Mouse (Mus musculus) cerebellum, adult 2 months (tissue): ENCODE data around the gene Slc2a2. TPM values are rescaled to one million over a fixed set of nuclear protein-coding genes. Genes with fewer than 3 reads are reported as not detected.
"Not testable (repeated sequence)": the region's sequence is repeated elsewhere in the genome, so short reads cannot be mapped to it uniquely, and the experiment has no call there.

Experiments used
- DNase-seq, 2 experiments: peaks; one replicate each; pipeline ENCODE4 v3.0.0; 2021
- H3K27ac ChIP-seq: fragments of 200-500 bp; 2 replicates; pipeline ENCODE4 v1.5.1; 2012; ENCODE audit warnings: low read length, control low read depth, inconsistent platforms; ENCODE audit not compliant: insufficient read depth
- H3K27me3 ChIP-seq: fragments of 200-500 bp; 2 replicates; pipeline ENCODE4 v1.6.1; 2012; ENCODE audit warnings: inconsistent platforms, mild to moderate bottlenecking, low read length, moderate library complexity; ENCODE audit not compliant: control insufficient read depth, insufficient read depth
- H3K4me1 ChIP-seq: fragments of 200-500 bp; 2 replicates; pipeline ENCODE4 v1.6.1; 2011; ENCODE audit warnings: low read length; ENCODE audit not compliant: control insufficient read depth, insufficient read depth
- H3K4me3 ChIP-seq: fragments of 200-500 bp; replicated peaks from 2 replicates; pipeline ENCODE3; 2011; ENCODE audit warnings: mild to moderate bottlenecking, low read depth, low read length, control low read depth; ENCODE audit not compliant: insufficient read depth
- CTCF ChIP-seq: fragments of 200-500 bp; IDR thresholded peaks from 2 replicates; pipeline ENCODE4 v1.5.1; 2011; ENCODE audit warnings: low read depth, mild to moderate bottlenecking, control low read depth, low read length, moderate library complexity, borderline replicate concordance; ENCODE audit not compliant: insufficient read depth
- POLR2A ChIP-seq: fragments of 200-500 bp; IDR thresholded peaks from 2 replicates; pipeline ENCODE4 v1.6.1; 2011; ENCODE audit warnings: low read length, control low read depth, borderline replicate concordance; ENCODE audit not compliant: insufficient read depth
- WGBS: fragments of 180-500 bp; shearing (Covaris S2); methylation state at CpG from one replicate; pipeline ENCODE4 v1.1.7; 2018; 5-methylcytosine and 5-hydroxymethylcytosine counted together
- polyA plus RNA-seq: library from polyadenylated mRNA; depleted of rRNA; stranded (reverse); fragments of >200 nt; gene quantifications from 2 replicates; pipeline ENCODE4 v1.2.3, GENCODE M21; 2012; rRNA removed

Gene Slc2a2
- polyA plus RNA-seq, 1 experiment, result 0.10 TPM

GRCm38 (mm10) chr3:28766935-28767334 lies 69.2 kb downstream of the Slc2a2 start:
- TF ChIP-seq CTCF, result no peak
- no peak for TF ChIP-seq POLR2A
- Histone ChIP-seq H3K4me3 (no peak overlapping the region), H3K27ac (no peak overlapping the region), H3K4me1 (no peaks in the 10 kb centered on the region), H3K27me3 (no peaks in the 10 kb centered on the region)
- DNase-seq, result no peak
- WGBS, result 89% methylated on average over 4 of the region's 4 CpGs

DNA sequence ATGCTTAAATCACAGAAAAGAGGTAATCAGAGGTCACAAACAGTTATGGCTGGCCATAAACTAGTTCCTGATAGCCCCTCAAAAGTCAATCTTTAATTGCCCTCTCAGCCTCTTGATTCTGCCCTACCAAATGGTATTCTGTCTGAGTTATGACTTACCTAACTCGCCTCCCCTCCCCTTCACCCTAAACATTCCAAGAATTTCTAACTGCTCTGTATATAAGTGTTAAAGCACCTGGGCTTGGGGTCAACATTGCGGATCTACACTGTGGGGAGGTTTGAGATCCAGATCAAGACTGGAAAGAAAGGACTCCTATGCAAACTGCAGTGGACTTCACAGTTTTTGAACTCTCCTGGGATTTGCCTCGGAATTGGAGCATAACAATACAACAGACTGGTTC lies 70.5 kb downstream of the Slc2a2 start:
- Histone ChIP-seq H3K4me1 (no peaks in the 10 kb centered on the region), H3K27ac (no peak overlapping the region), H3K4me3 (no peak overlapping the region), H3K27me3 (no peaks in the 10 kb centered on the region)
- DNase-seq, result no peak
- TF ChIP-seq POLR2A (no peak), CTCF (no peak)
- WGBS, result 86% methylated on average over 3 of the region's 3 CpGs

GRCm38 (mm10) chr3:28772919-28773318 lies 75.2 kb downstream of the Slc2a2 start:
- not testable (repeated sequence) for H3K27me3 ChIP-seq, H3K4me3 ChIP-seq, H3K27ac ChIP-seq, DNase-seq, H3K4me1 ChIP-seq
- WGBS, result 62% methylated on average over 4 of the region's 4 CpGs

DNA sequence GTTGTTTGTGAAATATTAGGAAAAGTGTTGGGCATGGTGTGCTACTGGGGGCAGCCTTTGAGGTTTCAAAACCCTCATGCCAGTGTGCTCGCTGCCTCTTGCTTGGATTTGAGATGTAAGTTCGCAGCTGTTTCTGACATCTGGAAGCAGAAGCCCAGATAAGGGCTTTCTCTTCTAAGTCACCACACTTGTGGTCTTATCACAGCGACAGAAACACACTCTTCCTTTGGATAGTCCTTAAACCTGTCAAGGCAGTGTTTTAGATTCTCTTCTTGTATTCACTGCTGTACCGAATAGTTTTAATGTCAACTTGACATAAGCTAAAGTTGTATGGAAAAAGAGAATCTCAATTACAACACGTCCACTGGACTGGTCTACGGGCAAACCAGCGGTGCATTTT lies 77.7 kb downstream of the Slc2a2 start:
- TF ChIP-seq CTCF (no peak), POLR2A (no peak)
- no peak overlapping the region for H3K4me3 ChIP-seq
- H3K4me1 ChIP-seq, result no peaks in the 10 kb centered on the region
- DNase-seq, result no peak
- H3K27me3 ChIP-seq, result no peaks in the 10 kb centered on the region
- H3K27ac ChIP-seq, result no peak overlapping the region
- 91% methylated on average over 7 of the region's 7 CpGs for WGBS

- no peak overlapping the region for H3K4me3 ChIP-seq
- 87% methylated on average over 1 of the region's 1 CpGs for WGBS
- H3K27me3 ChIP-seq, result no peaks in the 10 kb centered on the region
- no peak overlapping the region for H3K27ac ChIP-seq
- no peaks in the 10 kb centered on the region for H3K4me1 ChIP-seq
- TF ChIP-seq POLR2A (no peak), CTCF (no peak)
- no peak for DNase-seq
Observed at GRCm38 (mm10) chr3:28775958-28776357, 78.3 kb downstream of the Slc2a2 start.

DNA sequence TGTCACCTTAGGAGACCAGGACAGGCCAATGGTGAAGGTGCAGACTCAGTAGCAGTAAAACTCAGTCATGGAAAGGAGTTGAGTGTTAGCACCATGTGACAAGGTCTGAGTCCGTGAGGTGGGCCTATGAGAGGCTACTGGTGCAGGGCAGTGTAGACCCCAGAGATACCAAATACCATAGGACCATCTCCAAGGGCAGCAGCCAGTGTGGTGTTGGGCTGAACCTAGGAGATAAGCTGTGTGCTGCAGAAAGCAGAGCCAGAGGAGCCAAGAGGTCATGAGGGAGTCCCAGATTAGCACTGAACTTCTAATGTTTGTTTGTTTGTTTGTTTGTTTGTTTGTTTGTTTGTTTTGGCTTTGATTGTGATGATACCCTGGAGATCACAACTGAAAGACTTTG lies 78.8 kb downstream of the Slc2a2 start:
- H3K27me3 ChIP-seq, result no peaks in the 10 kb centered on the region
- WGBS, result 58% methylated on average over 1 of the region's 1 CpGs
- no peak for DNase-seq
- no peak overlapping the region for H3K4me3 ChIP-seq
- no peak overlapping the region for H3K27ac ChIP-seq
- TF ChIP-seq CTCF (no peak), POLR2A (no peak)
- H3K4me1 ChIP-seq, result no peaks in the 10 kb centered on the region

GRCm38 (mm10) chr3:28780511-28780910 lies 82.8 kb downstream of the Slc2a2 start:
- no peak for TF ChIP-seq CTCF
- TF ChIP-seq POLR2A, result no peak
- H3K4me1 ChIP-seq, result no peaks in the 10 kb centered on the region
- H3K27me3 ChIP-seq, result no peaks in the 10 kb centered on the region
- H3K4me3 ChIP-seq, result peak overlapping the region; percentile 40
- no peak overlapping the region for H3K27ac ChIP-seq
- 73% methylated on average over 9 of the region's 9 CpGs for WGBS
- no peak for DNase-seq

Other genes with a start within 250 kb of the Slc2a2 start
- gene Eif5a2, start 83.4 kb downstream of the Slc2a2 start, polyA plus RNA-seq, result 39.2 and 44.0 TPM in 2 replicates
- gene Rpl22l1, start 107.5 kb downstream of the Slc2a2 start, polyA plus RNA-seq, result 142 and 156 TPM in 2 replicates
- not detected in 2 replicates for gene Gm1527, start 194.7 kb downstream of the Slc2a2 start, polyA plus RNA-seq